11 mouse cellular contexts compared by ENCODE assay signal in the genomic region with DNA sequence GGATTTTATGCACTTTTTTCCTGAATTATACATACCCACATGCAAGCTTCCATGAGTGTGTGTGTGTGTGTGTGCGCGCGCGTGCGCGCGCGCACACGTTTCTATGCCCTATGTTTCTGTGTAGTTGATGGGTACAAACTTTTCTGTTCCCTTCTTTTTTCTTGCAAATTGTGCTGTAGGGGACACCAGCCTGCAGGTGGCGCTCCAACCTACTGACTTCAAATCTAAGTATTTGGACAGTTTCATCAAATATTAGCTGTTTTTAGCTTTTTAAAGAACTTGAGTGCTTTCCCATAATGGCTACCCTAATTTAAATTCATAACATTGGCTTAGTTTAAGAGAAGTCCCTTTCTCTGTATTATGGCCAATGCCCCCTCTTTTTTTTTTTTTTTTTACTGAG.
DNase-seq lines count a peak whose midpoint lies in the region; ATAC-seq and TF ChIP-seq lines count a peak whose summit lies in the region.
"Had no signal": no experiment of that assay in that cellular context is flagged by ENCODE, and none has a peak within 500 bp of the region (broad histone marks: within the 10 kb centered on the region; RNA-seq: fewer than 3 reads in every experiment).

No protein-coding gene starts in this region.

- no peak overlapping the region for H3K9ac ChIP-seq in liver, postnatal 0 days (replicated peaks)
- H3K9ac ChIP-seq: intestine, embryonic 15.5 days; liver, embryonic 13.5 days; stomach, embryonic 15.5 days had no signal

- H3K9me3 ChIP-seq in liver, postnatal 0 days (ENCODE audit: low read length): no peaks in the 10 kb centered on the region
- H3K9me3 ChIP-seq: intestine, embryonic 15.5 days; stomach, embryonic 15.5 days had no signal

- H3K4me2 ChIP-seq in liver, postnatal 0 days (ENCODE audit: low read depth, low read length): no peak overlapping the region
- H3K4me2 ChIP-seq: intestine, embryonic 15.5 days; liver, embryonic 13.5 days; stomach, embryonic 15.5 days had no signal

- DNase-seq in cerebellum, adult 11 months: peak; percentile 6
- peak; percentile 11 for DNase-seq in liver, postnatal 0 days
- no peak for DNase-seq in liver
- peak; percentile 23 for DNase-seq in adrenal gland, postnatal 14 days
- peak; percentile 17 to 24 for DNase-seq in left cerebral cortex, adult 2 months (ENCODE audit: extremely low spot score in 1 of 2, low spot score in 2 of 2)
- no peak for DNase-seq in thymus, postnatal 14 days
- no peak for DNase-seq in kidney, adult 8-10 months
- DNase-seq: liver, embryonic 13.5 days had no signal

- TF ChIP-seq CTCF in liver, postnatal 0 days (IDR thresholded peaks at IDR 0.05; ENCODE audit: low read depth): no peak
- peak; percentile 60 for TF ChIP-seq CTCF in left cerebral cortex, adult 2 months (IDR thresholded peaks at IDR 0.05)

- no peaks in the 10 kb centered on the region for H3K4me1 ChIP-seq in liver, postnatal 0 days (ENCODE audit: insufficient read depth)
- H3K4me1 ChIP-seq: intestine, embryonic 15.5 days; liver, embryonic 13.5 days; stomach, embryonic 15.5 days had no signal

- no peak overlapping the region for H3K27ac ChIP-seq in liver, postnatal 0 days (ENCODE audit: low read depth)
- no peak overlapping the region for H3K27ac ChIP-seq in left cerebral cortex, adult 2 months
- H3K27ac ChIP-seq: intestine, embryonic 15.5 days; liver, embryonic 13.5 days; stomach, embryonic 15.5 days had no signal

- no peaks in the 10 kb centered on the region for H3K27me3 ChIP-seq in liver, postnatal 0 days (ENCODE audit: insufficient read depth, low read length)
- H3K27me3 ChIP-seq: intestine, embryonic 15.5 days; liver, embryonic 13.5 days; stomach, embryonic 15.5 days had no signal

- H3K36me3 ChIP-seq in liver, postnatal 0 days (replicated peaks; ENCODE audit: insufficient read depth, low read length): no peaks in the 10 kb centered on the region
- H3K36me3 ChIP-seq: intestine, embryonic 15.5 days; liver, embryonic 13.5 days; stomach, embryonic 15.5 days had no signal

- intact Hi-C loops in left cerebral cortex, adult 2 months (cut with DNase I): loop anchor here (5.0 kb wide), 1 partner anchor 909 kb away; no protein-coding TSS in a partner anchor

- H3K4me3 ChIP-seq in liver, postnatal 0 days (ENCODE audit: low read depth, low read length): no peak overlapping the region
- H3K4me3 ChIP-seq in left cerebral cortex, adult 2 months: no peak overlapping the region
- H3K4me3 ChIP-seq: intestine, embryonic 15.5 days; liver, embryonic 13.5 days; stomach, embryonic 15.5 days had no signal

- WGBS in liver, postnatal 0 days (ENCODE audit: insufficient replicate concordance): 91% methylated on average over 10 of the region's 10 CpGs

- ATAC-seq in cerebellum, adult (ENCODE audit: insufficient number of reproducible peaks, low FRiP score, low TSS enrichment): no peak
- no peak for ATAC-seq in liver, postnatal 0 days
- ATAC-seq: intestine, embryonic 15.5 days had no signal

- no peak for TF ChIP-seq EP300 in liver, postnatal 0 days (IDR thresholded peaks at IDR 0.05; ENCODE audit: low read depth)

Comparison
In these comparisons a context has a peak if more than half of its experiments do, and no peak if none do; other contexts are left out.
1. DNase-seq: peak in cerebellum, adult 11 months (single experiment), liver, postnatal 0 days (single experiment), adrenal gland, postnatal 14 days (single experiment) and left cerebral cortex, adult 2 months (2 of 2); none in liver (single experiment), thymus, postnatal 14 days (single experiment) and kidney, adult 8-10 months (0 of 2).